Mouse (Mus musculus) liver, postnatal 0 days (tissue): ENCODE results near the gene Gpr135. TPM values are rescaled to one million over a fixed set of nuclear protein-coding genes. Genes with fewer than 3 reads are reported as not detected.

Experiments used
- ATAC-seq: fragments of 200-750 bp; cut with Nextera tagmentation; 2 replicates; pipeline ENCODE4 v1.8.0; 2017; ENCODE audit warnings: mild to moderate bottlenecking, moderate library complexity
- DNase-seq: peaks from one replicate; pipeline ENCODE4 v3.0.0-alpha.2; 2016
- H3K27ac ChIP-seq: fragments of 300-500 bp; sonication (generic); 2 replicates; pipeline ENCODE4 v1.5.1; 2014; ENCODE audit warnings: antibody characterized with exemption, moderate library complexity, mild to moderate bottlenecking, low read depth
- H3K27me3 ChIP-seq: fragments of 300-500 bp; sonication (generic); 2 replicates; pipeline ENCODE4 v1.6.1; 2014; ENCODE audit warnings: low read length, control low read depth, mixed read lengths; ENCODE audit not compliant: insufficient read depth
- H3K36me3 ChIP-seq: fragments of 300-500 bp; sonication (generic); replicated peaks from 2 replicates; pipeline ENCODE4 v1.6.1; 2014; ENCODE audit warnings: mild to moderate bottlenecking, control low read depth, low read length, moderate library complexity, mixed read lengths; ENCODE audit not compliant: insufficient read depth
- H3K4me1 ChIP-seq: fragments of 300-500 bp; sonication (generic); 2 replicates; pipeline ENCODE4 v1.6.1; 2014; ENCODE audit warnings: antibody characterized with exemption, mild to moderate bottlenecking, control low read depth; ENCODE audit not compliant: insufficient read depth
- H3K4me2 ChIP-seq: fragments of 300-500 bp; sonication (generic); 2 replicates; pipeline ENCODE4 v1.6.1; 2014; ENCODE audit warnings: low read depth, mild to moderate bottlenecking, low read length, moderate library complexity, mixed read lengths
- H3K4me3 ChIP-seq: fragments of 300-500 bp; sonication (generic); 2 replicates; pipeline ENCODE4 v1.5.1; 2014; ENCODE audit warnings: low read depth, low read length
- H3K9ac ChIP-seq: fragments of 300-500 bp; sonication (generic); replicated peaks from 2 replicates; pipeline ENCODE4 v1.6.1; 2014; ENCODE audit warnings: mild to moderate bottlenecking, moderate library complexity
- H3K9me3 ChIP-seq: fragments of 300-500 bp; sonication (generic); 2 replicates; pipeline ENCODE4 v1.6.1; 2016; ENCODE audit warnings: mild to moderate bottlenecking, control low read depth, low read length, mixed read lengths
- CTCF ChIP-seq: sonication (generic); IDR thresholded peaks from 2 replicates; pipeline ENCODE4 v1.5.1; 2016; ENCODE audit warnings: antibody characterized with exemption, low read depth
- EP300 ChIP-seq: IDR thresholded peaks from 2 replicates; pipeline ENCODE4 v1.6.1; 2016; ENCODE audit warnings: antibody characterized with exemption, low read depth, mild to moderate bottlenecking
- WGBS: fragments of 180-500 bp; shearing (Covaris S2); extraction: QIAGEN DNeasy Blood & Tissue Kit; methylation state at CpG from one replicate; pipeline ENCODE4 v1.1.7; 2014; ENCODE audit not compliant: insufficient replicate concordance; 5-methylcytosine and 5-hydroxymethylcytosine counted together
- polyA plus RNA-seq: library from polyadenylated mRNA; unstranded; fragments of >200 nt; fragmentation: Nextera tagmentation; extraction: Ambion mirVana; gene quantifications from 2 replicates; pipeline ENCODE4 v1.2.1, GENCODE M21; 2015

Gene Gpr135
- polyA plus RNA-seq, 1 experiment from 2014 or later: 0.60 TPM

DNA sequence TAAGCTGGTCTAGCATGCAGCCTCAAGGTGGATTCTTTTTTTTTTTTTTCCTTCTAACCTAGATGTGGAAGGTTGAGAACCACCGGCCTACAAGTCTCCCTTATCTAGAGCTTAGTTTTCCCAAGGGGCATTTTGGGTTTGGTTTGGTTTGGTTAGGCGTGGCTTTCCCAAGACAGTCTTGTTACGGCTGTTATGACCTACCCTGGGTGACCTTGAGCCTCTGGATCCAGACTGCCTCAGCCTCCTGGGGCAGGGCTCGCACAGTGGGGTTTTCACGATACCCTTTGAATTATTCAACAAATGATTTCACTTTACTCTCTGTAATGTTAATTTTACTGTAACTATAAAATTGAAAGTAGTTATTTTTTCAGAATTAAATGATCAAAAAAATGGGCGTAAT lies 31.9 kb upstream of the Gpr135 start:
- H3K4me3 ChIP-seq: no peak overlapping the region
- no peak overlapping the region for H3K27ac ChIP-seq
- DNase-seq: no peak
- no peak overlapping the region for H3K9ac ChIP-seq
- H3K27me3 ChIP-seq: no peaks in the 10 kb centered on the region
- no peaks in the 10 kb centered on the region for H3K9me3 ChIP-seq
- H3K36me3 ChIP-seq: peaks cover 11% of the 10 kb centered on the region
- no peaks in the 10 kb centered on the region for H3K4me1 ChIP-seq
- ATAC-seq: no peak
- no peak overlapping the region for H3K4me2 ChIP-seq
- 72% methylated on average over 6 of the region's 6 CpGs for WGBS
- TF ChIP-seq EP300 (no peak), CTCF (no peak)

DNA sequence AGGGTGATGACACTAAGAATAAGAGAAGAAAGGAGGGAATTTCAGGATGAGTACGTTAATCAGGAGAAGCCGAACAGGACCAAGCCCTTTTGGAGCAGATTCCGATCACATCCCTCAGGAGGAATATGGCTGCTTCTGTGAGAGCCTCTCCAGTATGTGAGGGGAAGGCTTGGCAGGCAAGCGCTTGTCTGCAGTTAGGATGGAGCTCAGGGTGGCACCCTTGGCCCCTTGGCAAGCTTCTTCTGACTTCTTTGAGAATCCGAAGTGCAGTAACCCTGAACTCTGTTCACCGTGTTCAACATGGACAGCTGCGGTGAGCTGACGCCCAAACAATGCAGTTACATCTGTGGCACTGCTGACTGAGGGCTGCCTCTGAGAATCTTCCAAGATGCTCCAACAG lies 26.0 kb upstream of the Gpr135 start:
- Histone ChIP-seq H3K4me3 (no peak overlapping the region), H3K27me3 (no peaks in the 10 kb centered on the region), H3K4me1 (no peaks in the 10 kb centered on the region), H3K36me3 (peaks cover 39% of the 10 kb centered on the region), H3K9me3 (no peaks in the 10 kb centered on the region), H3K9ac (no peak overlapping the region), H3K4me2 (no peak overlapping the region), H3K27ac (no peak overlapping the region)
- ATAC-seq (no peak), DNase-seq (no peak)
- 94% methylated on average over 8 of the region's 8 CpGs for WGBS
- TF ChIP-seq CTCF (no peak), EP300 (no peak)

DNA sequence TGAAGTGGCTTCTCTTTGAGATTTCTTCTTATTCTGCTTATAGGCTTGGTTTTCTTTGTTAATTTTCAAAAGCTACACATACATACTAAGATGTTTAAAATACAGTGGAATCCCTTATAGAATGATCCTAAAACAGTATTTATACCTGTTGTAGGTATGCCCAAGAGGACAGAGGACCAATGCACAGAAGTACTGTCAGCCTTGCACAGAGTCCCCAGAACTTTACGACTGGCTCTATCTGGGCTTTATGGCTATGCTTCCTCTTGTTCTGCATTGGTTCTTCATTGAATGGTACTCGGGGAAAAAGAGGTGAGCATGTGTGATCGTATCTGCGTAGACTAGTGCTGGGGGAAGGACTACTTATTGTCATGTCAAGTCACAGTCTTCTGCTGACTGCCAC lies 18.9 kb upstream of the Gpr135 start:
- WGBS: 82% methylated on average over 4 of the region's 4 CpGs
- H3K4me1 ChIP-seq: peaks cover 10% of the 10 kb centered on the region
- H3K4me2 ChIP-seq: no peak overlapping the region
- peaks cover 15% of the 10 kb centered on the region; the same call in 1 of the 2 replicates for H3K36me3 ChIP-seq
- ATAC-seq (no peak), DNase-seq (no peak)
- H3K4me3 ChIP-seq: no peak overlapping the region
- no peaks in the 10 kb centered on the region for H3K27me3 ChIP-seq
- H3K27ac ChIP-seq: no peak overlapping the region
- no peak overlapping the region for H3K9ac ChIP-seq
- H3K9me3 ChIP-seq: no peaks in the 10 kb centered on the region
- TF ChIP-seq EP300: no peak
- no peak for TF ChIP-seq CTCF

DNA sequence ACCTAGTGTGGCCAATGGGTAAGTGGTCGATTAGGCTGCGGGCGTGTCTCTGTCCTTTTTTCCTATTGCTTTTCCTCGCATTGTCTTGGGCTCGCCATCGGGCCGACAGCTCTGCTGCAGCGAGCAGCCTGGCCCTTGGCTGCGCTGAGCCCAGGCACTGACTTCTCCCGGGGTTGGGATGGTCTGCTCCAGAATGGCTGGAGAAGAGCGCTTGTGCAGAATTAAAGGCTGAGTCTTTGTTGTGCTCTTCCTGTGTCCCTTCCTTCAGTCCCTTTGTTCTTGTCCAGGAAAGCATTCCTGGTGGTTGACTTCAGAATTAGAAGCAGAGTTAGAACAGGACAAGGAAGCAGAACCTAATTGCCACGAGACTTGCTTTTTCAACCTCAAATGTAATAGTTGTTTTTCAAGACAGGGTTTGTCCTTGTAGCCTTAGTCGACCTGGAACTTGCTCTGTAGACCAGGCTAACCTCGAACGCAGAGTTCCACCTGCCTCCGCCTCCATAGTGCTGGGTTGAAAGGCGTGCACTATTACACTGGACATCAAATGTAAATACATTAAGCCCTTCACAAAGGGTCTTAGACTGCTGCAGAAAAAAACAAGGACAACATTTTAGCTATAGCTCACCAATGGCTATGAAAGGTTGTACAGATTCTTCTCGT lies 15.4 kb upstream of the Gpr135 start:
- Histone ChIP-seq H3K27ac (peak overlapping the region; percentile 96), H3K4me1 (peaks cover 18% of the 10 kb centered on the region), H3K9ac (peak overlapping the region; percentile 73), H3K9me3 (no peaks in the 10 kb centered on the region), H3K36me3 (0 out of 2 replicates have a peak, but pooled peaks cover 3% of the 10 kb centered on the region), H3K4me2 (peak overlapping the region; percentile 94), H3K4me3 (peak overlapping the region; percentile 68), H3K27me3 (no peaks in the 10 kb centered on the region)
- no peak for TF ChIP-seq CTCF
- no peak for TF ChIP-seq EP300
- peak; percentile 13 for ATAC-seq
- whole genome bisulfite sequencing: 2% methylated on average over 18 of the region's 18 CpGs
- no peak for DNase-seq

DNA sequence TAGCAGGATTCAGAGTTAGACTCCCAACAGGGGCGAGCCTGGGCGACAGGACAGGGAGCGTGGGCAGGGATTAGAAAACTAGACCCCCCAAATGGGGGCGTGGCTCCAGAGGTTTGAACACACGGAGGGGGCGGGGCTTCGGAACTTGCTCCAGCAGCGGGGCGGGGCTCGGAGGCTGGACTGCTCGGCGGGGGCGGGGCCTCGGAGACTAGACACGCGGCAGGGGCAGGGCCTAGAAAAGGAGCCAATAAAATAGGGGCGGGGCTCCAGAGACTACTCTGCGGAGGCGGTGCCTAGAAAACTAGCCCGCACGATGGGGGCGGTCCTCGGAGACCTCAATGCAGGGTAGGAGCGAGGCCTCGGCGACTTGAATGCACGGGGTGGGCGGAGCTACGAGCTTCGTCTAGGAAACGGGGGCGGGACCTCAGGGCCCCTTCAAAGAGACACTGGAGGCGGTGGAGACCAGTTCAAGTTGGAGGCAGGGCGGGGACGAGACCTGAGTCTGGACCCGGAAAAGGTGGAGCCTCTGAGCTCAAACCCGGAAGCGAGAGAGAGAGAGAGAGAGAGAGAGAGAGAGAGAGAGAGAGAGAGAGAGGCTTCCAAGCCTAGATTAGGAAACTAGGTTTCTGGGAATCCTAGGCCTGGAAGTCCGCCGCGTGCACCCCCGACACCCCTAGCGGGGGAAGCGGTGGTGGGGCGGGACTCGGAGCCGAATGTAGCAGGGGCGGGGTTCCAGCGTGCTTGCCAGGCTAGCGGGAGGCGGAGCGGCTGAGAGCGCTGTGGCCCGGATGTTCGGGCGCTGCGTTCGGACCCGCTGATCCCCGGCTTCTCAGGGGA lies 14.6 kb upstream of the Gpr135 start, which contains the start of the genes L3hypdh and Jkamp:
Gene L3hypdh (minus strand): TSS at position 111 of the 837 bp plus-strand sequence.
Gene Jkamp (plus strand): TSS at position 261 of the 837 bp plus-strand sequence.
- Histone ChIP-seq H3K9ac (peak within 1 kb of the TSS; percentile 73), H3K9me3 (no peaks in the 10 kb centered on the region), H3K27me3 (no peaks in the 10 kb centered on the region), H3K4me3 (peak within 1 kb of the TSS; percentile 68), H3K27ac (peak within 1 kb of the TSS; percentile 96), H3K36me3 (0 out of 2 replicates have a peak, but pooled peaks cover 3% of the 10 kb centered on the region), H3K4me2 (peak within 1 kb of the TSS; percentile 94), H3K4me1 (peaks cover 18% of the 10 kb centered on the region)
- DNase-seq (peak; percentile 99), ATAC-seq (peak; percentile 87)
- 1% methylated on average over 59 of the region's 60 CpGs for WGBS
- TF ChIP-seq CTCF (peak; percentile 37; the same call in 1 of the 2 replicates), EP300 (peak; percentile 65; the same call in 1 of the 2 replicates)

DNA sequence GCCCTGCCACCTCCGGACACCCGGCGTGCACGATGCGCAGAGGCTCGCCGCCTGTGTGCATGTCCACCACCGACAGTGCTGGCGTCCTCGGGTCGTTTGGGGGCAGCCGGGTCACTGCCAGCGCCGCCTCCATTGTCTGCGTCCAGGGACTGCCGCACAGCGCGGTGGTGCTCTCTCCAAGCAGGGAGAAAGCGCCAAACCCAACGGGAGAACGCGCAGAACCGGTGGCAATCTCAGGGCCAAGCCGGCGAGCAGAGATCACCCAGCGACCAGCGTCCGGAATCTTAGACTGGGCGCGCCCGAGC lies 14.1 kb upstream of the Gpr135 start:
- peak overlapping the region; percentile 68 for H3K9ac ChIP-seq
- TF ChIP-seq EP300 (no peak), CTCF (no peak)
- under 1% methylated on average over 31 of the region's 31 CpGs for WGBS
- H3K27ac ChIP-seq: peak overlapping the region; percentile 96
- H3K27me3 ChIP-seq: no peaks in the 10 kb centered on the region
- no peaks in the 10 kb centered on the region for H3K9me3 ChIP-seq
- peak overlapping the region; percentile 94 for H3K4me2 ChIP-seq
- 0 out of 2 replicates have a peak, but pooled peaks cover 3% of the 10 kb centered on the region for H3K36me3 ChIP-seq
- peaks cover 18% of the 10 kb centered on the region for H3K4me1 ChIP-seq
- DNase-seq (no peak), ATAC-seq (peak; percentile 13)
- H3K4me3 ChIP-seq: peak overlapping the region; percentile 68
